Mouse (Mus musculus): ENCODE data around the gene Csrp2. TPM values are rescaled to one million over a fixed set of nuclear protein-coding genes. Genes with fewer than 3 reads are reported as not detected.

Csrp2 gene
- polyA plus RNA-seq (2016; fragmentation: Nextera tagmentation; extraction: Ambion mirVana): 179 and 195 TPM in 2 replicates

DNA sequence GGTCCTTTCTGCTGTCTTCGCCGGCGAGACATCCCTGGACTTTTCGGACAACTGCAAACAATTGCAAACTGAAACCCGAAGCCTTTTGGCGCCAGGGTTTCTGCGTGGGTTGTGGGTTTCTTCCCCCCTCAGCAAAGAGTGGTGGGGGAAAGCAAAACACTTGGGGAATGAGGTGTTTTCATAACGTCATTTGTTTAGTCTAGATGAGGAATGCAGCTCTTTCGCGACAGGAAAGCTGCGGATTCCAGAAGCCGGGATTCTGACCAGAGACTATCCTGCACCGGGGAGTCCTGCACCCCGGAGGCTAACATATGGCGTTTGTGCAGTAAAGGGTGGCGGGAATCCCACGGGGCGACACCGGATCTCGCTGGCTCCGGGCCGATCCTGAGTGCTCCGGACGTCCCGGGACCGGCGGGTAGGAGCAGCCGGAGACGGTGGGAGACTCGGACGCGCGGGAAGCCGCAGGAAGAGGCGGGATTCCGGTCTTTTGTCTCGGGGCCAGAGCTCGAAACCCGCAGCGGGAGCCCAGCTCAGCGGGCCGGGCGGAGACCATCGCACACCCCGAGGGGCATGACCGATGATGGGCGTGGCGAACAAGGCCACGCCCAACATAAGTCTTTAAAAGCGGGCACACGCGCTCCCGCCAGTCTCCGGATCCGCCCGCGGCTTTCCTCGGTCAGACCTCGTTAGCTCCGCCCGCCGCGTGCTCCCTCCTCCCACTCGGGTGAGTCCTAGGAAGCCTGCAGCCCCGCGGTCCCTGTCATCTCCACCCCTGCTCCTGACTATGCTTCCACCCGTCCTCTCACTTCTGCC, at the start of gene Csrp2:
Gene Csrp2 (plus strand): TSS at position 259 of the 813 bp plus-strand sequence.
- Histone ChIP-seq H3K27ac (peak within 1 kb of the TSS; percentile 92), H3K9me3 (replicated peaks) (no peaks in the 10 kb centered on the region), H3K4me3 (peak within 1 kb of the TSS; percentile 84), H3K4me1 (peaks cover 37% of the 10 kb centered on the region), H3K27me3 (ENCODE audit: low read depth, poor library complexity, severe bottlenecking) (no peaks in the 10 kb centered on the region), H3K36me3 (peaks cover 4% of the 10 kb centered on the region)
- under 1% methylated on average over 67 of the region's 67 CpGs for WGBS
- peak; percentile 95 for DNase-seq (ENCODE audit: low spot score)

DNA sequence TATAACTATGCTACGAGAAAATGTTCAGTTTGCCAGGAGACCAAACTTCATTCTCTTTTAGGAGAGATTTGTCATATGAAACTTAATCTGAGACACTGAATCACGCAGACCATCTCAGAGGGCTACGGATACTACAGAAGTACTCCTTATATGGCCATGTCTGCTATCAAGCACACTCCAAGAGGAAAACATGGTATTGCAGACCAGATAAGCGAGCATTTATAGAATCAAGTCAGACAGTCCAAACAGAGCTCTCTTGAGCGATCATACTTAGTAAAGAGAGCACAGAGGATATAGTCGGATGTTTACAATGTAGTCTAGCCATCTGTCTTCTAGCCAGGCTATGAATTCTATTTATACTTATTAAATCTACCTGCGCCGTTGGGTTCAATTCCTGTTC, 44.7 kb upstream of the Csrp2 start:
- WGBS: 92% methylated on average over 8 of the region's 8 CpGs
- Histone ChIP-seq H3K36me3 (no peaks in the 10 kb centered on the region), H3K9me3 (replicated peaks) (no peaks in the 10 kb centered on the region), H3K4me1 (peaks cover 21% of the 10 kb centered on the region), H3K27me3 (ENCODE audit: low read depth, poor library complexity, severe bottlenecking) (no peaks in the 10 kb centered on the region), H3K4me3 (no peak overlapping the region), H3K27ac (no peak overlapping the region)
- DNase-seq (ENCODE audit: low spot score): no peak

DNA sequence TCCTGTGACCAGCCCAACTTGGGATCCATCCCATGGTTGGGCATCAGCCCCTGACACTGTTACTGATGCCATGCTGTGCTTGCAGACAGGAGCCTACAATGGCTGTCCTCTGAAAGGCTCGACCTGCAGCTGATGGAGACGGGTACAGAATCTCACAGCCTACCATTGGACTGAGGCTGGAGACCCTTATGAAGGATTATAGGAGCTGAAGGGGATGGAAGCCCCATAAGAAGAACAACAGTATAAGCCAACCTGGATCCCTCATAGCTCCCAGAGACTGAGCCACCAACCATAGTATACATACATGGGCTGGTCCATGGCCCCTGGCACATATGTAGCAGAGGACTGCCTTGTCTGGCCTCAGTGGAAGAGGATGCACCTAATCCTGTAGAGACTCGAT, 42.6 kb upstream of the Csrp2 start:
- no peak overlapping the region for H3K27ac ChIP-seq
- no peak for DNase-seq (ENCODE audit: low spot score)
- H3K4me3 ChIP-seq: no peak overlapping the region
- H3K4me1 ChIP-seq: peaks cover 22% of the 10 kb centered on the region
- no peaks in the 10 kb centered on the region for H3K36me3 ChIP-seq
- 95% methylated on average over 3 of the region's 3 CpGs for WGBS
- no peaks in the 10 kb centered on the region for H3K27me3 ChIP-seq (ENCODE audit: low read depth, poor library complexity, severe bottlenecking)
- no peaks in the 10 kb centered on the region for H3K9me3 ChIP-seq (replicated peaks)

DNA sequence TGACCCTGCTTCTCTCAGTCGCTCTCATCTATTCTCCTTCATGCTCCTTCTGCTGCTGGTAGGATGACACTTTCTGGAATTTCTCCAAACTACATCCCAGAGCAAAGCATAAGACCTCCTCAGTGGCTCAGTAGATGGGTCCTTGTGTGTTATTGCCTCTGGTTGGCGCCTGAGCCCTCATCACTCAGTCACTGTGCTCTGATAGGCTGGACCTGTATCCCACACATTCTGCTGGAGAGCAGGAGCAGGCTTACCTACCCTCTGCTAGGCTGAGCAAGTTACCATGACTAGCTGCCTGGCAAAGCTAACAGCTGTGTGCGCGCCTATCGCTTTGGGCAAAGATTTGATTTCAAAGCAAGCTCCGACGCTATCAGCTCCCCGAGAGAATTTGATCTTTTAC, 41.7 kb upstream of the Csrp2 start:
- DNase-seq (ENCODE audit: low spot score): no peak
- H3K9me3 ChIP-seq (replicated peaks): no peaks in the 10 kb centered on the region
- no peaks in the 10 kb centered on the region for H3K27me3 ChIP-seq (ENCODE audit: low read depth, poor library complexity, severe bottlenecking)
- peaks cover 22% of the 10 kb centered on the region for H3K4me1 ChIP-seq
- no peaks in the 10 kb centered on the region for H3K36me3 ChIP-seq
- H3K27ac ChIP-seq: no peak overlapping the region
- no peak overlapping the region for H3K4me3 ChIP-seq
- WGBS: 75% methylated on average over 8 of the region's 8 CpGs

GRCm38 (mm10) chr10:110878641-110879040, 40.9 kb upstream of the Csrp2 start:
- Histone ChIP-seq H3K4me3 (no peak overlapping the region), H3K4me1 (peaks cover 22% of the 10 kb centered on the region), H3K9me3 (replicated peaks) (no peaks in the 10 kb centered on the region), H3K27ac (no peak overlapping the region; the same call in 1 of the 2 replicates), H3K36me3 (no peaks in the 10 kb centered on the region), H3K27me3 (ENCODE audit: low read depth, poor library complexity, severe bottlenecking) (no peaks in the 10 kb centered on the region)
- WGBS: 41% methylated on average over 5 of the region's 5 CpGs
- DNase-seq (ENCODE audit: low spot score): no peak

- 10% methylated on average over 7 of the region's 7 CpGs for WGBS
- Histone ChIP-seq H3K4me1 (peaks cover 22% of the 10 kb centered on the region), H3K9me3 (replicated peaks) (no peaks in the 10 kb centered on the region), H3K27me3 (ENCODE audit: low read depth, poor library complexity, severe bottlenecking) (no peaks in the 10 kb centered on the region), H3K4me3 (no peak overlapping the region), H3K36me3 (no peaks in the 10 kb centered on the region), H3K27ac (0 out of 2 replicates have a peak overlapping the region, but pooled peaks have one; percentile 7)
- DNase-seq (ENCODE audit: low spot score): no peak
These were observed 40.0 kb upstream of the Csrp2 start for GRCm38 (mm10) chr10:110879426-110880066.

DNA sequence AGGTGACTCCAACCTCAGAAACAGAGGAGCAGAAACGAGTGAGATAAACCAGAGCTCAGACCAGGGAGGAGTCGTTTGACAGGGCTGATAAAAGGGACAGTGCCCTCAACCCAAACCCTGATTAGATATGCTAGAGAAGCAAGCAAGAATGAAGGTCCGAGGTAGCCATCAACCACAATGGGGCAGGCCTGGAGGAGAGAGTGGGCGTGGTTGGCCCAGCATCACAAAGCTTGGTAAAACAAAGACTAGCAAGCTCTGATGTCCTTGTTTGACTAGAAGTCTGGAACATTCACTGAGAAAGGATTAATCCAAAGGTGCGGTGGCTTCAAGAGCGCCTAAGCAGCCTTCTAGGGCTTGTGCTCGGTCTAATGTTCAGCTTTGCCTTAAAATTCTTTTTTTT, 38.2 kb upstream of the Csrp2 start:
- no peak for DNase-seq (ENCODE audit: low spot score)
- Histone ChIP-seq H3K4me1 (peaks cover 22% of the 10 kb centered on the region), H3K4me3 (no peak overlapping the region), H3K9me3 (replicated peaks) (no peaks in the 10 kb centered on the region), H3K27me3 (ENCODE audit: low read depth, poor library complexity, severe bottlenecking) (no peaks in the 10 kb centered on the region), H3K36me3 (no peaks in the 10 kb centered on the region), H3K27ac (no peak overlapping the region)
- 65% methylated on average over 7 of the region's 7 CpGs for WGBS

DNA sequence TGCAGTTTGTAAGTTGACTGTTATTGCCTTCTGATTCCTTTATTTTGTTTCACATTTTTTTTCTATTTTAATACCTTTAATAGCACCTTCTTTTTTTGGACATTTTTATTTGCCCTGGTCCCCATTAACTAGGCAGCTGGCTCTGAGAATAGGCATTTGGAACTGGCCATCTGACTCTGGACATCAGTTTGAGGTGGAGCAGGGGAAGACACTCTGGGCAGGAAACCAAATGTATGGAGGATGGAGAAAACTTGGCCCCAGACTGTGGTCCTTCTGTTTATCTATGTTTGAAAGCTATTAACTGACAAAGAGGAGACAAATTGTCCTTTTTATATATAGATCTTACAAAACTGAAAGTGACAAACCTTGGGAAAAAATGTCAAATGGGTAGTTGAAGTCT, 36.9 kb upstream of the Csrp2 start:
- H3K9me3 ChIP-seq (replicated peaks): no peaks in the 10 kb centered on the region
- DNase-seq (ENCODE audit: low spot score): no peak
- no peak overlapping the region for H3K4me3 ChIP-seq
- no peaks in the 10 kb centered on the region for H3K36me3 ChIP-seq
- H3K27ac ChIP-seq: no peak overlapping the region
- H3K4me1 ChIP-seq: peaks cover 22% of the 10 kb centered on the region
- H3K27me3 ChIP-seq (ENCODE audit: low read depth, poor library complexity, severe bottlenecking): no peaks in the 10 kb centered on the region

DNA sequence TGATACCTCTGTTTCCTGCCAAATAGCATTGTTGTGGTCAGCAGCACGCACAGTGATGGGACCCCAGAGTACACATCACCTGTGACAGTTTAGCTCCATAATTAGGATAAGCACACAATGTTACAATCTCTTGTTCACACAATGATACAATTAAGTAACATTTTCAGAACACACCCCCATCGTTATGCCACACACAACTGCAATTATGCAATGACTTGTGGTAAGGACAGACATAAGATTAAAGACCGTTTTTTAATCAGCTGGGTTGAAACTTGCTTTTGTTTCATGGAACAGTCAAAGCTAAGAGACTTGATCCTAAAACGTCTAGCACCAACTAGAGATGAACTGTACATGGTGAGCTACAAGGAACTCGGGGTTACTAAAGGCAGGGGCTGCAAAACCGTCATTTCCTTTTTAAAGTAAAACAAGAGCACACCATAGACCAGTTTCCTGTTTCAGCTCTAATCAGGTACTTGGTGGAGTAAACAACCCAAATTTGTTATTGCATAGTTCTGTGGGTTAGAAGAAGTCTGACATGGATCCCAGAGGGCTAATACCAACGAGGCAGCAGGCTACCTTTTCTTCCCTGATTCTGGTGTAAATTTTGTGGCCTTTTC, 28.8 kb upstream of the Csrp2 start:
- Histone ChIP-seq H3K27ac (no peak overlapping the region), H3K4me1 (no peaks in the 10 kb centered on the region), H3K4me3 (no peak overlapping the region), H3K36me3 (no peaks in the 10 kb centered on the region), H3K27me3 (ENCODE audit: low read depth, poor library complexity, severe bottlenecking) (no peaks in the 10 kb centered on the region), H3K9me3 (replicated peaks) (no peaks in the 10 kb centered on the region)
- no peak for DNase-seq (ENCODE audit: low spot score)
- 71% methylated on average over 7 of the region's 7 CpGs for WGBS

- no peaks in the 10 kb centered on the region for H3K27me3 ChIP-seq (ENCODE audit: low read depth, poor library complexity, severe bottlenecking)
- no peaks in the 10 kb centered on the region for H3K4me1 ChIP-seq
- no peak for DNase-seq (ENCODE audit: low spot score)
- H3K36me3 ChIP-seq: no peaks in the 10 kb centered on the region
- H3K4me3 ChIP-seq: no peak overlapping the region
- H3K27ac ChIP-seq: no peak overlapping the region
- WGBS: 53% methylated on average over 13 of the region's 13 CpGs
- no peaks in the 10 kb centered on the region for H3K9me3 ChIP-seq (replicated peaks)
These were observed 19.7 kb upstream of the Csrp2 start for GRCm38 (mm10) chr10:110899744-110900501.

- 95% methylated on average over 3 of the region's 3 CpGs for WGBS
- Histone ChIP-seq H3K9me3 (replicated peaks) (no peaks in the 10 kb centered on the region), H3K27ac (no peak overlapping the region), H3K4me1 (no peaks in the 10 kb centered on the region), H3K4me3 (no peak overlapping the region), H3K36me3 (no peaks in the 10 kb centered on the region), H3K27me3 (ENCODE audit: low read depth, poor library complexity, severe bottlenecking) (no peaks in the 10 kb centered on the region)
- no peak for DNase-seq (ENCODE audit: low spot score)
These were observed 15.7 kb upstream of the Csrp2 start for GRCm38 (mm10) chr10:110903862-110904261.

DNA sequence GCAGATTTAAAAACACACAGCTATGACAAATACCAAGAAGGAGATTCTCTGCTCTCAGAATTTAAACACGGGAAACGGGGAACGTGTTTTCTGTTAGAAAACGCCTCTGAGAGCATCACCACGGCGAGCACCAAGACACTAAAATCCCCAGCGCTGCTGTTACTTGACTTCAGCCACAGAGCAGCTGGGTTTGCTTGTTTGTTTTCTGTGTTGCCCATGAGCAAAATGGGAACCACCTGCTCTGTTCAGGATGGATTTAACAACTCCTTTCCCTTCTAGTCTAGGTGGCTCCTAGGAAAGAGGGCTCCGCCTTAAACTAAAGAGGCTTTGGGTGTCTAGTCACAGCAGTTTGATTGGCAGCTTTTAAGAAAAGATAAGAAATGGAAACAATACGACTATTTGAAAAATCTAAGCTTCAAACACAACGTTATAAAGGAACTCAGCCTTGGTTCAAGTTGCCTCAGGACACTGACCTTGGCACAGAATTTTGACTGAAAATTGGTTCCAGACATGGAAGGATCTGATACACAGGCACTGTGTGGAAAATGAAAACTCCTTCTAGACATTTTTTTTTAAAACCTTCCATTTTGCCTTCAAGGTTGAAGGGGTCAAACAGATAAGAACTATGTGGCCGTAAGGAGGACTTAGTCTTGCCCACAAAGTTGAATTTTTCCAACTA, 2.8 kb upstream of the Csrp2 start:
- WGBS: 72% methylated on average over 11 of the region's 11 CpGs
- Histone ChIP-seq H3K9me3 (replicated peaks) (no peaks in the 10 kb centered on the region), H3K27ac (no peak overlapping the region), H3K4me3 (no peak overlapping the region), H3K27me3 (ENCODE audit: low read depth, poor library complexity, severe bottlenecking) (no peaks in the 10 kb centered on the region), H3K36me3 (no peaks in the 10 kb centered on the region), H3K4me1 (peaks cover 27% of the 10 kb centered on the region)
- no peak for DNase-seq (ENCODE audit: low spot score)
